Mouse (Mus musculus) liver, embryonic 11.5 days (tissue): ENCODE data around the gene Tlr11. TPM values are rescaled to one million over a fixed set of nuclear protein-coding genes. Genes with fewer than 3 reads are reported as not detected.

ENCODE experiments used
- polyA plus RNA-seq: library from polyadenylated mRNA; unstranded; fragments of >200 nt; fragmentation: Nextera tagmentation; extraction: Ambion mirVana; gene quantifications from 2 replicates; pipeline ENCODE4 v1.2.1, GENCODE M21; 2014

Gene Tlr11
- polyA plus RNA-seq, 1 experiment from 2014 or later: not detected

Other genes with a start within 250 kb of the Tlr11 start
- not detected in 2 replicates for gene Olfr727, start 234.7 kb upstream of the Tlr11 start, polyA plus RNA-seq
- not detected in 2 replicates for gene Olfr728, start 215.2 kb upstream of the Tlr11 start, polyA plus RNA-seq
- not detected in 2 replicates for gene Olfr729, start 205.0 kb upstream of the Tlr11 start, polyA plus RNA-seq
- not detected in 2 replicates for gene Olfr730, start 169.7 kb upstream of the Tlr11 start, polyA plus RNA-seq
- gene Olfr731, start 116.0 kb upstream of the Tlr11 start, polyA plus RNA-seq: not detected in 2 replicates
- not detected in 2 replicates for gene Olfr732, start 73.7 kb upstream of the Tlr11 start, polyA plus RNA-seq
- not detected in 2 replicates for gene Olfr733, start 56.4 kb upstream of the Tlr11 start, polyA plus RNA-seq
- not detected in 2 replicates for gene Olfr734, start 31.2 kb upstream of the Tlr11 start, polyA plus RNA-seq
- gene Olfr735, start 9.0 kb upstream of the Tlr11 start, polyA plus RNA-seq: not detected in 2 replicates
- gene Olfr736, start 23.2 kb downstream of the Tlr11 start, polyA plus RNA-seq: not detected in 2 replicates
- gene Olfr738, start 49.7 kb downstream of the Tlr11 start, polyA plus RNA-seq: not detected in 2 replicates
- not detected in 2 replicates for gene Olfr739, start 60.7 kb downstream of the Tlr11 start, polyA plus RNA-seq
- gene Olfr740, start 87.6 kb downstream of the Tlr11 start, polyA plus RNA-seq: not detected in 2 replicates
- gene Olfr741, start 114.8 kb downstream of the Tlr11 start, polyA plus RNA-seq: not detected in 2 replicates
- gene Olfr742, start 145.7 kb downstream of the Tlr11 start, polyA plus RNA-seq: not detected in 2 replicates
- gene Olfr743, start 163.9 kb downstream of the Tlr11 start, polyA plus RNA-seq: not detected in 2 replicates